Mouse (Mus musculus): ENCODE results near the gene Max. TPM values are rescaled to one million over a fixed set of nuclear protein-coding genes. Genes with fewer than 3 reads are reported as not detected.

Gene Max
- total and polyA plus RNA-seq, 3 experiments: 48.2 to 356 (median 164) TPM

DNA sequence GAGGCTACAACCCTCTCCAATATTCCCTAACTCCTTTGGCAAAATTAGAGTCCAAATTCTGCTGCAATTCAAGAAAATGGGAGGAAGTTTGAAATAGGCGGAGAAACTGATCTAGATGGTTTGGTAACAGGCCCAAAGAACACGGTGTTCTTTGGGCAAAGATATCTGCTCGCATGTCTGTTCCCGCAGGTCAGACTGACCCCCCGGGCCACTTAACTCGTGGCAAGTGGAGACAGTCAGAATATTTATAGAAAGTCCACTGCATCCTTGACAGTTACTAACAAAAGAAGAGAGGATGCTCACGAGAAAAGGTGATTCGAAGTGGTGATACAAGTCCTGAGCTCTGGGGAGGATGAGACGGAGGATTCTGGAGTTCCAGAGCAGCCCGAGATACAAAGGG, 10.7 kb upstream of the Max start:
- TF ChIP-seq SMC3 (IDR thresholded peaks at IDR 0.05; ENCODE audit: low read depth, low read length): no peak
- TF ChIP-seq CHD1 (IDR thresholded peaks at IDR 0.05; ENCODE audit: low read depth, low read length): no peak
- no peak for TF ChIP-seq MAFK (IDR thresholded peaks at IDR 0.05; ENCODE audit: borderline replicate concordance, low read depth, low read length)
- TF ChIP-seq POLR2A (IDR thresholded peaks at IDR 0.05; ENCODE audit: control insufficient read depth in 1 of 2, insufficient read depth in 1 of 2, low read depth in 1 of 2, low read length in 2 of 2, poor library complexity in 1 of 2): no peak
- TF ChIP-seq ELF1 (IDR thresholded peaks at IDR 0.05; ENCODE audit: low read depth, low read length): no peak
- no peak for TF ChIP-seq TAL1 (IDR thresholded peaks at IDR 0.05; ENCODE audit: low read length)
- TF ChIP-seq HCFC1 (IDR thresholded peaks at IDR 0.05; ENCODE audit: low read depth, low read length): no peak
- no peak for TF ChIP-seq BHLHE40 (IDR thresholded peaks at IDR 0.05; ENCODE audit: borderline replicate concordance, low read depth, low read length)
- TF ChIP-seq MYB (IDR thresholded peaks at IDR 0.05; ENCODE audit: low read depth, low read length): no peak
- TF ChIP-seq MAX (IDR thresholded peaks at IDR 0.05; ENCODE audit: low read length): no peak
- TF ChIP-seq POLR2AphosphoS5 (IDR thresholded peaks at IDR 0.05; ENCODE audit: borderline replicate concordance, low read depth, low read length): no peak
- TF ChIP-seq ETS1 (IDR thresholded peaks at IDR 0.05; ENCODE audit: low read depth, low read length): no peak
- TF ChIP-seq USF2 (IDR thresholded peaks at IDR 0.05; ENCODE audit: borderline replicate concordance in 1 of 2, insufficient read depth in 1 of 2, low read depth in 1 of 2, low read length in 2 of 2): no peak
- no peak for TF ChIP-seq MEF2A (IDR thresholded peaks at IDR 0.05; ENCODE audit: extremely low read depth, insufficient replicate concordance, low read depth, low read length, poor library complexity, severe bottlenecking)
- TF ChIP-seq ZMIZ1 (IDR thresholded peaks at IDR 0.05; ENCODE audit: low read depth, low read length): no peak
- no peak for TF ChIP-seq MAZ (IDR thresholded peaks at IDR 0.05; ENCODE audit: low read depth, low read length)

DNA sequence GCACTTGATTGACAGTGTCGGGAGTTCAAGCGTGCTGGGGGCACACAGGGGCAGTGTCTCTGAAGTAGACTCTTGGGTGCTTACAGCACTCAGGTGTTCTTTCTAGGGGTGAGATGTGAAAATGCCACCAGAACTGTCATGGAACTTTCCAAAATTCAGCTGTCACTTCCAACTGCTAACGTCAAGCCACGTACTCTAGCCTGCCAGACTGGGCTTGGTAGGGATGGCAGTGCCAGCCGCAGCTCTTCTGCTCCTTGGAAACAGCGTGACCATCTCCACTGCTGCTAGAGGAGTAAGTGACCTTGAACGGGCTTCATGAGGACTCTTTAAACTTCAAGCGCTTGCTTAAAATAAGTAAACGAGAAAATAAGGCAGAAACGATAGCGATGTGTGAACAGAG, 10.2 kb upstream of the Max start:
- no peaks in the 10 kb centered on the region for H3K4me1 ChIP-seq (ENCODE audit: control insufficient read depth in 1 of 2, insufficient read depth in 2 of 2, low read length in 2 of 2)
- no peaks in the 10 kb centered on the region for H3K79me2 ChIP-seq (ENCODE audit: control insufficient read depth, insufficient read depth, low read length, poor library complexity)
- TF ChIP-seq MAFK (IDR thresholded peaks at IDR 0.05; ENCODE audit: borderline replicate concordance, low read depth, low read length) (no peak), NELFE (IDR thresholded peaks at IDR 0.05; ENCODE audit: low read depth, low read length) (no peak), ZMIZ1 (IDR thresholded peaks at IDR 0.05; ENCODE audit: low read depth, low read length) (no peak), ZNF384 (IDR thresholded peaks at IDR 0.05; ENCODE audit: low read depth, low read length) (no peak), MYB (IDR thresholded peaks at IDR 0.05; ENCODE audit: low read depth, low read length) (no peak), CHD1 (IDR thresholded peaks at IDR 0.05; ENCODE audit: low read depth, low read length) (no peak), ZKSCAN1 (IDR thresholded peaks at IDR 0.05; ENCODE audit: low read depth, low read length) (no peak), CTCF (IDR thresholded peaks at IDR 0.05 in 2 of 3, conservative IDR thresholded peaks at IDR 0.05 in 1 of 3; ENCODE audit: control insufficient read depth in 1 of 3, insufficient read depth in 1 of 3, low read depth in 2 of 3, low read length in 3 of 3, poor library complexity in 1 of 3, severe bottlenecking in 1 of 3) (no peak), TCF12 (IDR thresholded peaks at IDR 0.05; ENCODE audit: low read depth, low read length) (no peak), MYC (IDR thresholded peaks at IDR 0.05; ENCODE audit: low read depth, low read length) (no peak), CHD2 (IDR thresholded peaks at IDR 0.05; ENCODE audit: low read length) (no peak), E2F4 (IDR thresholded peaks at IDR 0.05; ENCODE audit: borderline replicate concordance, low read depth, low read length) (no peak), SIN3A (IDR thresholded peaks at IDR 0.05; ENCODE audit: low read length) (no peak), MAZ (IDR thresholded peaks at IDR 0.05; ENCODE audit: low read depth, low read length) (no peak), GABPA (IDR thresholded peaks at IDR 0.05; ENCODE audit: low read depth, low read length) (no peak)
- no peaks in the 10 kb centered on the region for H3K9me3 ChIP-seq (replicated peaks; ENCODE audit: insufficient read depth, low read length)
- no peak for DNase-seq (ENCODE audit: low read depth, low spot score)
- H3K9ac ChIP-seq (ENCODE audit: control insufficient read depth, low read depth, low read length, poor library complexity, severe bottlenecking): no peak overlapping the region
- no peak overlapping the region for H3K27ac ChIP-seq (ENCODE audit: control insufficient read depth, low read depth, low read length)
- no peaks in the 10 kb centered on the region; a peak in 1 of 4 replicates for H3K27me3 ChIP-seq (ENCODE audit: control insufficient read depth in 1 of 2, insufficient read depth in 2 of 2, low read length in 2 of 2)
- no peak overlapping the region for H3K4me3 ChIP-seq (ENCODE audit: control insufficient read depth in 1 of 2, insufficient read depth in 1 of 2, low read depth in 2 of 2, low read length in 2 of 2)
- no peaks in the 10 kb centered on the region for H3K36me3 ChIP-seq (ENCODE audit: control insufficient read depth in 1 of 2, insufficient read depth in 2 of 2, low read length in 2 of 2)

More for the DNA sequence above, 10.7 kb upstream of the Max start:
- Histone ChIP-seq H3K4me1 (ENCODE audit: control insufficient read depth in 1 of 2, insufficient read depth in 2 of 2, low read length in 2 of 2) (no peaks in the 10 kb centered on the region), H3K9ac (ENCODE audit: control insufficient read depth, low read depth, low read length, poor library complexity, severe bottlenecking) (no peak overlapping the region), H3K9me3 (replicated peaks; ENCODE audit: insufficient read depth, low read length) (no peaks in the 10 kb centered on the region), H3K36me3 (ENCODE audit: control insufficient read depth in 1 of 2, insufficient read depth in 2 of 2, low read length in 2 of 2) (no peaks in the 10 kb centered on the region), H3K27me3 (ENCODE audit: control insufficient read depth in 1 of 2, insufficient read depth in 2 of 2, low read length in 2 of 2) (no peaks in the 10 kb centered on the region; a peak in 1 of 4 replicates), H3K27ac (ENCODE audit: control insufficient read depth, low read depth, low read length) (no peak overlapping the region), H3K79me2 (ENCODE audit: control insufficient read depth, insufficient read depth, low read length, poor library complexity) (no peaks in the 10 kb centered on the region), H3K4me3 (ENCODE audit: control insufficient read depth in 1 of 2, insufficient read depth in 1 of 2, low read depth in 2 of 2, low read length in 2 of 2) (no peak overlapping the region)
- no peak for DNase-seq (ENCODE audit: low read depth, low spot score)

Data from MEL (cell line).